Mouse (Mus musculus) heart, adult 2 months (tissue): ENCODE results near the gene Zscan10. TPM values are rescaled to one million over a fixed set of nuclear protein-coding genes. Genes with fewer than 3 reads are reported as not detected.
"Not testable (repeated sequence)": the region's sequence is repeated elsewhere in the genome, so short reads cannot be mapped to it uniquely, and the experiment has no call there.

Experiments used
- DNase-seq, 2 experiments: peaks; one replicate each; pipeline ENCODE4 v3.0.0; 2021
- H3K27ac ChIP-seq: fragments of 200-600 bp; 2 replicates; pipeline ENCODE4 v1.8.1; 2022
- H3K27me3 ChIP-seq: fragments of 200-500 bp; 2 replicates; pipeline ENCODE4 v1.6.1; 2012; ENCODE audit warnings: mild to moderate bottlenecking, low read length, inconsistent platforms, mixed read lengths; ENCODE audit not compliant: control insufficient read depth, insufficient read depth
- H3K36me3 ChIP-seq: fragments of 200-500 bp; 2 replicates; pipeline ENCODE4 v1.6.1; 2012; ENCODE audit warnings: low read length, inconsistent platforms; ENCODE audit not compliant: control insufficient read depth, insufficient read depth
- H3K4me1 ChIP-seq: fragments of 200-500 bp; 2 replicates; pipeline ENCODE4 v1.6.1; 2011; ENCODE audit warnings: low read length; ENCODE audit not compliant: control insufficient read depth, insufficient read depth
- H3K4me3 ChIP-seq: fragments of 200-600 bp; 2 replicates; pipeline ENCODE4 v1.8.1; 2022
- H3K79me2 ChIP-seq: fragments of 200-500 bp; replicated peaks from 2 replicates; pipeline ENCODE4 v1.6.1; 2012; ENCODE audit warnings: mild to moderate bottlenecking, inconsistent platforms, low read length, moderate library complexity, mixed read lengths; ENCODE audit not compliant: control insufficient read depth, insufficient read depth
- H3K9ac ChIP-seq: fragments of 200-500 bp; 2 replicates; pipeline ENCODE4 v1.6.1; 2012; ENCODE audit warnings: low read depth, mild to moderate bottlenecking, control low read depth, inconsistent platforms, low read length, mixed read lengths
- CTCF ChIP-seq: fragments of 200-600 bp; IDR thresholded peaks from 2 replicates; pipeline ENCODE4 v1.8.1; 2022; ENCODE audit warnings: antibody characterized with exemption, mild to moderate bottlenecking, moderate library complexity
- EP300 ChIP-seq: fragments of 200-500 bp; IDR thresholded peaks from 2 replicates; pipeline ENCODE4 v1.6.1; 2011; ENCODE audit warnings: low read depth, low read length, control low read depth; ENCODE audit not compliant: insufficient read depth
- POLR2A ChIP-seq: fragments of 200-500 bp; IDR thresholded peaks from 2 replicates; pipeline ENCODE4 v1.6.1; 2011; ENCODE audit warnings: mild to moderate bottlenecking, low read depth, low read length, control low read depth; ENCODE audit not compliant: insufficient read depth
- WGBS: fragments of 180-500 bp; shearing (Covaris S2); methylation state at CpG from one replicate; pipeline ENCODE4 v1.1.7; 2018; 5-methylcytosine and 5-hydroxymethylcytosine counted together
- intact Hi-C: fragments of 180-260 bp; cut with DNase I; formaldehyde crosslinking; loops from one replicate; pipeline ENCODE4 v1.15.1; 2025
- polyA plus RNA-seq: library from polyadenylated mRNA; depleted of rRNA; stranded (reverse); fragments of >200 nt; gene quantifications from 2 replicates; pipeline ENCODE4 v1.2.3, GENCODE M21; 2012
- total RNA-seq, 2 experiments: library from RNA; stranded (reverse); gene quantifications; 2 replicates each; pipeline ENCODE4 v1.2.3; 2021

Gene Zscan10
- total and polyA plus RNA-seq, 3 experiments = not detected

- intact Hi-C loops = no loop called here
- H3K4me1 ChIP-seq = no peaks in the 10 kb centered on the region; the same call in 1 of the 2 replicates
- no peaks in the 10 kb centered on the region for H3K36me3 ChIP-seq
- WGBS = 7% methylated on average over 34 of the region's 34 CpGs
- H3K79me2 ChIP-seq = no peaks in the 10 kb centered on the region
- peak overlapping the region; percentile 64 for H3K4me3 ChIP-seq
- TF ChIP-seq CTCF (no peak), POLR2A (peak; percentile 50), EP300 (no peak)
- H3K27me3 ChIP-seq = no peaks in the 10 kb centered on the region
- peak overlapping the region; percentile 61 for H3K27ac ChIP-seq
- H3K9ac ChIP-seq = peak overlapping the region; percentile 1; the same call in 1 of the 2 replicates
- peak; percentile 90 to 93 for DNase-seq
Observed at GRCm38 (mm10) chr17:23592208-23592925, 8.3 kb upstream of the Zscan10 start.

DNA sequence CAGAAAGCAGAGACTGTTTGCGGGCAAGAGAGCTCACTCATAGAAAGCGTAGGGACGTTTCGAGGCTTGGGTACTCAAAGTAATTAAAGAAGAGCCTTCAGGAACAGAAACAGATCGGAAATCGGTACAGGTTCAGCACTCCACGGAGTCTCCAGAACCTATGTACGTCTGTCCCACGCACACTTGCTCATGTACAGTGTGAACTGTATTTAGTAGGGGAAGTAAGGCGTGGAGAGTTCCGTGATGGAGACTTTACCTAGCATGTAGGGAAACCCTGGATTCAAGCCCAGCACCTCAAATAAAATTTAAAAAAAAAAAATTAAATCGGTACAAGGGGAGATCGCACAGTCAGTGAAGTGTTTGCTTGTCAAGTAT lies 7.7 kb upstream of the Zscan10 start:
- H3K4me3 ChIP-seq = peak overlapping the region; percentile 64
- H3K79me2 ChIP-seq = no peaks in the 10 kb centered on the region
- intact Hi-C loops = no loop called here
- H3K9ac ChIP-seq = peak overlapping the region; percentile 1; the same call in 1 of the 2 replicates
- DNase-seq = no peak
- H3K27ac ChIP-seq = peak overlapping the region; percentile 61
- no peaks in the 10 kb centered on the region for H3K36me3 ChIP-seq
- TF ChIP-seq POLR2A (no peak), CTCF (no peak), EP300 (no peak)
- WGBS = 11% methylated on average over 13 of the region's 13 CpGs
- no peaks in the 10 kb centered on the region for H3K27me3 ChIP-seq
- no peaks in the 10 kb centered on the region; the same call in 1 of the 2 replicates for H3K4me1 ChIP-seq

- intact Hi-C loops, H3K27ac ChIP-seq, H3K36me3 ChIP-seq, H3K9ac ChIP-seq, H3K4me3 ChIP-seq, DNase-seq, H3K79me2 ChIP-seq, H3K27me3 ChIP-seq, H3K4me1 ChIP-seq: not testable (repeated sequence)
- 68% methylated on average over 4 of the region's 4 CpGs for WGBS
Observed at GRCm38 (mm10) chr17:23595139-23595538, 5.5 kb upstream of the Zscan10 start.

DNA sequence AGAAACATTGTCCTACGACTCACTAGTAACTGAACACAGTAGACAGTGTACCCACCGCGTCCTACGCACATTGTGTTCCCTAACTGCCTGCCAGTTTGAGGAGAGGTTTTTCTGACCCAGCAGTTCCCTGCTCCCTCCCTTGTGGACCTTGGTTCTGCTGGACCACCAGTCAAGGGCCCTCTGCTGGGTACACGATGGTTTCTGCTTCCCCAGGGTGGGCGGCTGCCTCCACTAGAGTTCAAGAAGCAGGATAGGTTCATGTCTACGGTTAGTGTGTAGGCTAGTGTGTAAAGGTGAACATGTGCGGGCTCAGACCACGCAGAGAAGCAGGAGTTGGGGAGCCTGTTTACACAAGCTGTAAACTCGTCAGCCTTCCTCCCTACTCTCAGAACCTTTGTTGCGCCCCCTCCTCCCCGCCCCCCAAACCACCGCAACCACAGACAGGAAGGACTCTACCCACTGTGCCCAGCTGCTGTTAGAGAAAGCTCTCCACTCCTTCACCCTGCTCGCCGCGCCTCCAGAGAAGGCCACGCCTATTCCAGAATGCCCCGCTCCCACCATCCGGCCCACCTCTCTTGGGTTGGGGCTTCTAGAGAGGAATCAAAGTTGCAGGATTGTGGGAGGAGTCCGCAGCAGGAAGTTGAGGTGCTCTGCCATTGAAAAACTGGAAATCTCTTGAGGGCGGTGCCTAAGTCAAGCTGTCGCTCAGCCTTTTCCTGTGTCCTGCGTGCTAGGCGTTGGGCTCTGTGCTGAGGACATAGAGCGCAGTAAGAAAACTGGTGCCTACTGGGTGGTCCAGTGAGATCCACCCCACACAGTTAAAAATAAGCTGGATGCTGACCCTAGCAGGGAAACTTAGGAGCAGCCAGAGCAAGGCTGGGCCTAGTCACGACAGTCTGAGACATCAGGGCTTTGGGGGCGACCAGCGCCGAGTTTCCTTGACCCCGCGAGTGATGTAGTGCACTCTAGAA lies 1.8 kb upstream of the Zscan10 start, which contains the start of gene Zfp13:
Gene Zfp13, minus strand, starts transcription at position 906 of the 971 bp plus-strand sequence.
- Histone ChIP-seq H3K9ac (peak within 1 kb of the TSS; percentile 76), H3K27me3 (no peaks in the 10 kb centered on the region), H3K79me2 (no peaks in the 10 kb centered on the region), H3K27ac (peak within 1 kb of the TSS; percentile 87), H3K36me3 (no peaks in the 10 kb centered on the region; the same call in 1 of the 2 replicates), H3K4me1 (no peaks in the 10 kb centered on the region; the same call in 1 of the 2 replicates), H3K4me3 (peak within 1 kb of the TSS; percentile 49)
- intact Hi-C loops = loop anchor here (1.0 kb wide), 1 partner anchor 35 kb away; the partner anchor contains the start of gene Zfp213
- WGBS = 4% methylated on average over 31 of the region's 31 CpGs
- peak; percentile 61; the same call in 1 of the 2 replicates for TF ChIP-seq EP300
- TF ChIP-seq CTCF = no peak
- peak; percentile 100 for TF ChIP-seq POLR2A
- DNase-seq = peak; percentile 85 to 91

- no peaks in the 10 kb centered on the region for H3K27me3 ChIP-seq
- intact Hi-C loops = loop anchor here (1.0 kb wide), 1 partner anchor 35 kb away; the partner anchor contains the start of gene Zfp213
- no peaks in the 10 kb centered on the region for H3K79me2 ChIP-seq
- no peak for TF ChIP-seq CTCF
- TF ChIP-seq EP300 = no peak
- no peak for TF ChIP-seq POLR2A
- no peaks in the 10 kb centered on the region; the same call in 1 of the 2 replicates for H3K36me3 ChIP-seq
- no peaks in the 10 kb centered on the region; the same call in 1 of the 2 replicates for H3K4me1 ChIP-seq
- H3K4me3 ChIP-seq = peak overlapping the region; percentile 49
- H3K27ac ChIP-seq = peak overlapping the region; percentile 87
- DNase-seq = no peak
- H3K9ac ChIP-seq = peak overlapping the region; percentile 76
- 24% methylated on average over 7 of the region's 7 CpGs for WGBS
Observed at GRCm38 (mm10) chr17:23599605-23600063, 1.0 kb upstream of the Zscan10 start.
